In genomic region chr1:57436954-57437353, GRCm38 (mm10) we compare ENCODE assay signal across 7 mouse cellular contexts. TPM values are rescaled to one million over a fixed set of nuclear protein-coding genes. Genes with fewer than 3 reads are reported as not detected.
DNase-seq lines count a peak whose midpoint lies in the region; ATAC-seq and TF ChIP-seq lines count a peak whose summit lies in the region.

No protein-coding gene starts in this region.

- no peak overlapping the region for H3K27ac ChIP-seq in forebrain, embryonic 16.5 days (ENCODE audit: low read length)
- H3K27ac ChIP-seq in hindbrain, postnatal 0 days, result peak overlapping the region; percentile 32; the same call in 1 of the 2 replicates
- H3K27ac ChIP-seq in lung, postnatal 0 days (ENCODE audit: low read length), result 0 out of 2 replicates have a peak overlapping the region, but pooled peaks have one; percentile 39

- H3K4me2 ChIP-seq in forebrain, embryonic 16.5 days (ENCODE audit: low read length), result peak overlapping the region; percentile 43
- peak overlapping the region; percentile 56 for H3K4me2 ChIP-seq in hindbrain, postnatal 0 days (ENCODE audit: low read depth, low read length)
- peak overlapping the region; percentile 59 for H3K4me2 ChIP-seq in lung, postnatal 0 days (replicated peaks; ENCODE audit: low read depth, low read length)

- DNase-seq in thymus, postnatal 25 days, result peak; percentile 4
- no peak for DNase-seq in thymus, postnatal 36 days
- peak; percentile 62 for DNase-seq in hindbrain, postnatal 0 days (ENCODE audit: low spot score)
- peak; percentile 34 for DNase-seq in lung, postnatal 0 days (ENCODE audit: low spot score)
- no peak for DNase-seq in adrenal gland, postnatal 4 days (ENCODE audit: low spot score in 2 of 2)
- DNase-seq in spleen, postnatal 14 days (ENCODE audit: low spot score in 2 of 2), result no peak

- WGBS in forebrain, embryonic 16.5 days, result 16% methylated on average over 9 of the region's 9 CpGs
- 12% methylated on average over 9 of the region's 9 CpGs for WGBS in hindbrain, postnatal 0 days
- 25% methylated on average over 9 of the region's 9 CpGs for WGBS in lung, postnatal 0 days

- no peak for TF ChIP-seq CTCF in hindbrain, postnatal 0 days (IDR thresholded peaks at IDR 0.05; ENCODE audit: low read depth)
- no peak for TF ChIP-seq CTCF in lung, postnatal 0 days (IDR thresholded peaks at IDR 0.05)

- 0 out of 2 replicates have a peak overlapping the region, but pooled peaks have one; percentile 9 for H3K9ac ChIP-seq in forebrain, embryonic 16.5 days (replicated peaks; ENCODE audit: low read depth, low read length)
- H3K9ac ChIP-seq in hindbrain, postnatal 0 days (replicated peaks; ENCODE audit: low read length), result peak overlapping the region; percentile 30; the same call in 1 of the 2 replicates
- H3K9ac ChIP-seq in lung, postnatal 0 days (replicated peaks; ENCODE audit: low read depth), result peak overlapping the region; percentile 34; the same call in 1 of the 2 replicates

- 0 out of 2 replicates have a peak overlapping the region, but pooled peaks have one; percentile 14 for H3K4me3 ChIP-seq in forebrain, embryonic 16.5 days (replicated peaks; ENCODE audit: low read length)
- peak overlapping the region; percentile 21 for H3K4me3 ChIP-seq in hindbrain, postnatal 0 days (ENCODE audit: low read length)
- peak overlapping the region; percentile 34 for H3K4me3 ChIP-seq in lung, postnatal 0 days (ENCODE audit: low read depth, low read length)

- TF ChIP-seq EP300 in lung, postnatal 0 days (IDR thresholded peaks at IDR 0.05), result no peak

- H3K9me3 ChIP-seq in forebrain, embryonic 16.5 days (ENCODE audit: control insufficient read depth, low read length), result no peaks in the 10 kb centered on the region
- no peaks in the 10 kb centered on the region for H3K9me3 ChIP-seq in hindbrain, postnatal 0 days (ENCODE audit: low read length)
- H3K9me3 ChIP-seq in lung, postnatal 0 days (ENCODE audit: low read length), result no peaks in the 10 kb centered on the region

- no peaks in the 10 kb centered on the region for H3K27me3 ChIP-seq in forebrain, embryonic 16.5 days (replicated peaks; ENCODE audit: control insufficient read depth, insufficient read depth, low read length)
- H3K27me3 ChIP-seq in hindbrain, postnatal 0 days (ENCODE audit: insufficient read depth, low read length), result no peaks in the 10 kb centered on the region
- H3K27me3 ChIP-seq in lung, postnatal 0 days (replicated peaks; ENCODE audit: insufficient read depth, low read length), result no peaks in the 10 kb centered on the region

- peaks cover 4% of the 10 kb centered on the region; the same call in 1 of the 2 replicates for H3K4me1 ChIP-seq in forebrain, embryonic 16.5 days (replicated peaks; ENCODE audit: control insufficient read depth, insufficient read depth, low read length)
- H3K4me1 ChIP-seq in hindbrain, postnatal 0 days (ENCODE audit: insufficient read depth, low read length), result no peaks in the 10 kb centered on the region
- no peaks in the 10 kb centered on the region for H3K4me1 ChIP-seq in lung, postnatal 0 days (ENCODE audit: insufficient read depth, low read depth, low read length)

- ATAC-seq in forebrain, embryonic 16.5 days, result peak; percentile 75
- peak; percentile 63; the same call in 1 of the 2 replicates for ATAC-seq in hindbrain, postnatal 0 days
- peak; percentile 41 for ATAC-seq in lung, postnatal 0 days

- no peaks in the 10 kb centered on the region for H3K36me3 ChIP-seq in forebrain, embryonic 16.5 days (ENCODE audit: control insufficient read depth, insufficient read depth)
- no peaks in the 10 kb centered on the region for H3K36me3 ChIP-seq in hindbrain, postnatal 0 days (ENCODE audit: insufficient read depth, low read length)
- no peaks in the 10 kb centered on the region for H3K36me3 ChIP-seq in lung, postnatal 0 days (ENCODE audit: insufficient read depth, low read length)

RNA-seq across cellular contexts. Expression of gene Tyw5, which starts 30.1 kb away (rescaled TPM):
- 24.3 and 25.4 TPM in 2 replicates for polyA plus RNA-seq in forebrain, embryonic 16.5 days (2015; fragmentation: Nextera tagmentation; extraction: Ambion mirVana)
- total RNA-seq in hindbrain, postnatal 0 days (2014; rRNA removed), result 14.4 and 14.9 TPM in 2 replicates
- 29.8 and 31.4 TPM in 2 replicates for polyA plus RNA-seq in hindbrain, postnatal 0 days (2015; fragmentation: Nextera tagmentation; extraction: Ambion mirVana)
- 20.5 and 26.9 TPM in 2 replicates for polyA plus RNA-seq in lung, postnatal 0 days (2015; fragmentation: Nextera tagmentation; extraction: Ambion mirVana)
- 10 to 100 TPM; 19.6 to 25.5 TPM for total RNA-seq in adrenal gland, postnatal 4 days (2021)

RNA-seq across cellular contexts. Expression of gene Maip1, which starts 30.8 kb away (rescaled TPM):
- 17.7 and 18.8 TPM in 2 replicates for polyA plus RNA-seq in forebrain, embryonic 16.5 days (2015; fragmentation: Nextera tagmentation; extraction: Ambion mirVana)
- total RNA-seq in hindbrain, postnatal 0 days (2014; rRNA removed), result 6.7 and 7.0 TPM in 2 replicates
- polyA plus RNA-seq in hindbrain, postnatal 0 days (2015; fragmentation: Nextera tagmentation; extraction: Ambion mirVana), result 19.8 and 20.4 TPM in 2 replicates
- polyA plus RNA-seq in lung, postnatal 0 days (2015; fragmentation: Nextera tagmentation; extraction: Ambion mirVana), result 10.9 and 11.9 TPM in 2 replicates
- total RNA-seq in adrenal gland, postnatal 4 days (2021), result 10 to 100 TPM; 17.5 to 18.0 TPM

RNA-seq across cellular contexts. Expression of gene 1700066M21Rik, which starts 59.5 kb away (rescaled TPM):
- polyA plus RNA-seq in forebrain, embryonic 16.5 days (2015; fragmentation: Nextera tagmentation; extraction: Ambion mirVana), result 32.6 and 40.8 TPM in 2 replicates
- total RNA-seq in hindbrain, postnatal 0 days (2014; rRNA removed), result 20.3 and 56.1 TPM in 2 replicates
- polyA plus RNA-seq in hindbrain, postnatal 0 days (2015; fragmentation: Nextera tagmentation; extraction: Ambion mirVana), result 23.7 and 25.3 TPM in 2 replicates
- 5.3 and 6.3 TPM in 2 replicates for polyA plus RNA-seq in lung, postnatal 0 days (2015; fragmentation: Nextera tagmentation; extraction: Ambion mirVana)
- 1 to 10 TPM; 6.7 to 7.5 TPM for total RNA-seq in adrenal gland, postnatal 4 days (2021)

Comparison
In these comparisons a context has a peak if more than half of its experiments do, and no peak if none do; other contexts are left out.
1. DNase-seq: peak in thymus, postnatal 25 days (single experiment), hindbrain, postnatal 0 days (single experiment) and lung, postnatal 0 days (single experiment); none in thymus, postnatal 36 days (0 of 2), adrenal gland, postnatal 4 days (0 of 2) and spleen, postnatal 14 days (0 of 2).
2. Peak in every context shown above with its lines, with median percentiles within 50 percentile points of each other: ATAC-seq, H3K4me2 ChIP-seq, H3K4me3 ChIP-seq and H3K9ac ChIP-seq.